Mouse (Mus musculus): ENCODE data around the gene Ptpn12. TPM values are rescaled to one million over a fixed set of nuclear protein-coding genes. Genes with fewer than 3 reads are reported as not detected.
A peak's percentile ranks its signal among the peaks of the same experiment; 100 is the strongest.

Ptpn12 gene
- 23.6 and 25.6 TPM in 2 replicates for polyA plus RNA-seq (2015; fragmentation: Nextera tagmentation; extraction: Ambion mirVana)

- WGBS = under 1% methylated on average over 50 of the region's 73 CpGs
- Histone ChIP-seq H3K9me3 (no peaks in the 10 kb centered on the region), H3K4me3 (peak within 1 kb of the TSS; percentile 95), H3K27me3 (no peaks in the 10 kb centered on the region), H3K4me2 (replicated peaks) (peak within 1 kb of the TSS; percentile 72), H3K36me3 (no peaks in the 10 kb centered on the region), H3K27ac (peak within 1 kb of the TSS; percentile 98), H3K4me1 (peaks cover 10% of the 10 kb centered on the region), H3K9ac (peak within 1 kb of the TSS; percentile 97)
- peak; percentile 97 for ATAC-seq (ENCODE audit: low FRiP score, low read depth)
Measured at GRCm38 (mm10) chr5:21055820-21056531, at the start of gene Ptpn12. Ptpn12 (minus strand) TSS chr5:21055911.

- Histone ChIP-seq H3K4me3 (no peak overlapping the region), H3K4me2 (replicated peaks) (no peak overlapping the region), H3K27ac (no peak overlapping the region), H3K27me3 (no peaks in the 10 kb centered on the region), H3K9ac (no peak overlapping the region), H3K4me1 (no peaks in the 10 kb centered on the region), H3K36me3 (no peaks in the 10 kb centered on the region), H3K9me3 (no peaks in the 10 kb centered on the region)
- 76% methylated on average over 6 of the region's 6 CpGs for WGBS
- no peak for ATAC-seq (ENCODE audit: low FRiP score, low read depth)
Measured at GRCm38 (mm10) chr5:21091179-21091578, 35.5 kb upstream of the Ptpn12 start.

GRCm38 (mm10) chr5:21057217-21057616, 1.5 kb upstream of the Ptpn12 start:
- H3K27me3 ChIP-seq = no peaks in the 10 kb centered on the region
- H3K27ac ChIP-seq = no peak overlapping the region
- WGBS = 81% methylated on average over 2 of the region's 2 CpGs

GRCm38 (mm10) chr5:21056595-21056994, 884 bp upstream of the Ptpn12 start:
- no peaks in the 10 kb centered on the region for H3K36me3 ChIP-seq
- WGBS = 8% methylated on average over 8 of the region's 8 CpGs
- peak overlapping the region; percentile 69 for H3K9ac ChIP-seq

More at GRCm38 (mm10) chr5:21057217-21057616, 1.5 kb upstream of the Ptpn12 start:
- Histone ChIP-seq H3K36me3 (no peaks in the 10 kb centered on the region), H3K9me3 (no peaks in the 10 kb centered on the region), H3K4me3 (no peak overlapping the region), H3K4me2 (replicated peaks) (no peak overlapping the region), H3K4me1 (peaks cover 15% of the 10 kb centered on the region), H3K9ac (no peak overlapping the region)
- ATAC-seq (ENCODE audit: low FRiP score, low read depth) = no peak

GRCm38 (mm10) chr5:21055071-21055819, 466 bp downstream of the Ptpn12 start:
- Histone ChIP-seq H3K9ac (peak overlapping the region; percentile 97), H3K4me2 (replicated peaks) (peak overlapping the region; percentile 72), H3K4me1 (peaks cover 10% of the 10 kb centered on the region), H3K36me3 (no peaks in the 10 kb centered on the region), H3K4me3 (peak overlapping the region; percentile 95), H3K27me3 (no peaks in the 10 kb centered on the region), H3K9me3 (no peaks in the 10 kb centered on the region), H3K27ac (peak overlapping the region; percentile 98)
- under 1% methylated on average over 71 of the region's 84 CpGs for WGBS
- peak; percentile 17 for ATAC-seq (ENCODE audit: low FRiP score, low read depth)

More at GRCm38 (mm10) chr5:21056595-21056994, 884 bp upstream of the Ptpn12 start:
- peak overlapping the region; percentile 56 for H3K4me2 ChIP-seq (replicated peaks)
- H3K4me1 ChIP-seq = peaks cover 14% of the 10 kb centered on the region
- H3K27me3 ChIP-seq = no peaks in the 10 kb centered on the region
- no peak for ATAC-seq (ENCODE audit: low FRiP score, low read depth)
- peak overlapping the region; percentile 95 for H3K4me3 ChIP-seq
- H3K27ac ChIP-seq = peak overlapping the region; percentile 98
- H3K9me3 ChIP-seq = no peaks in the 10 kb centered on the region

DNA sequence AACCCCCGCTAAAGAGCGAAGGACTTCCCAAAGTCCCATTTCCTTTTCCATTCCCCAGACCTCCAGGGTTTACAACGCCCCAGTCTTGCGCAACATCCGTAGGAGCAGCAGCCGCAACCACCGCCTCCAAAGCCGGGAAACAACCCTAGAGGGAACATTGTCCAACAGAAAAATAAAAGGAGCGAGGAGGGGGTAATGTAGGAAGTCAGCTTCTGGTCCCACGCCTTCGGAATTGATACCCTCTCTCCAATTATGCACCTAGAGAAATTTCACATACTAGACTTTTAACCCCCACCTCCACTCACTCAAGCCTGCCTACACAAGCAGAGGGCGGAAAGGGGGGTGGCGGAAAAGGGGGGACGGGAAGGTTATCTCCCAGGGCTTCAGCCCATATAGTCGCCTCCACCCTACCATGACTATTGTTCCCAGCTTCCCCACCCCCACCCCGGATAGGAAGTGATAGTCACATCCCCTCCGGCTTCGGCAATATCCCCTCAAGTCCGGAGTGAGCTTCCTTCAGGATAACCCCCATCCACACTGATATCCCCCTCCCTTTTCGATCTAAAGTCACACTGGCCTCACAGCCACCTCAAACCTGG, 1.1 kb downstream of the Ptpn12 start:
- H3K4me3 ChIP-seq = peak overlapping the region; percentile 95
- H3K9me3 ChIP-seq = no peaks in the 10 kb centered on the region
- 1% methylated on average over 20 of the region's 20 CpGs for WGBS
- H3K27me3 ChIP-seq = no peaks in the 10 kb centered on the region
- H3K27ac ChIP-seq = peak overlapping the region; percentile 98
- H3K4me1 ChIP-seq = peaks cover 10% of the 10 kb centered on the region
- no peak for ATAC-seq (ENCODE audit: low FRiP score, low read depth)
- H3K36me3 ChIP-seq = no peaks in the 10 kb centered on the region
- H3K4me2 ChIP-seq (replicated peaks) = peak overlapping the region; percentile 72
- H3K9ac ChIP-seq = peak overlapping the region; percentile 97

GRCm38 (mm10) chr5:21053571-21054307, 2.0 kb downstream of the Ptpn12 start:
- Histone ChIP-seq H3K36me3 (no peaks in the 10 kb centered on the region), H3K9me3 (no peaks in the 10 kb centered on the region), H3K9ac (no peak overlapping the region), H3K4me3 (peak overlapping the region; percentile 95), H3K4me1 (peaks cover 10% of the 10 kb centered on the region), H3K27ac (no peak overlapping the region), H3K4me2 (replicated peaks) (peak overlapping the region; percentile 72), H3K27me3 (no peaks in the 10 kb centered on the region)
- 65% methylated on average over 3 of the region's 3 CpGs for WGBS
- ATAC-seq (ENCODE audit: low FRiP score, low read depth) = no peak

DNA sequence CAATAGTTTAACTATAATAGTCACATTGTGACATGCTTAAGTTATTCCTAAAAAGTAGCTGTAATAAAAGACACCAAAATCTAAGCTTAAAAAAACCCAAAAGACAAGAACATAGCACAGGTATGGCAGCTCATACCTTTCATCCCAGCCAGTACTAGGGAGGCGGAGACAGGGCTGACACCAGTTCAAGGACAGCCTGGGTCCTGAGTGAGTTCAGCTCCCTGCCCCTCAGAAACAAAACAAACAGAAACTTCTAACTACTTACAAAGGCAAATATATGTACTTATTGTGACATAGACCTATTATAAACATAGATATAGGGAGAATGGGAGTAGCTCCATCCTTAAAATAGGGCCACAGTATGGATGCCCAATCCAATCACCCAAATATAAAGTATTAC, 3.2 kb downstream of the Ptpn12 start:
- no peak for ATAC-seq (ENCODE audit: low FRiP score, low read depth)
- no peaks in the 10 kb centered on the region for H3K36me3 ChIP-seq
- 94% methylated on average over 1 of the region's 1 CpGs for WGBS
- no peak overlapping the region for H3K27ac ChIP-seq
- H3K9me3 ChIP-seq = no peaks in the 10 kb centered on the region
- H3K4me1 ChIP-seq = peaks cover 10% of the 10 kb centered on the region
- H3K27me3 ChIP-seq = no peaks in the 10 kb centered on the region
- H3K9ac ChIP-seq = no peak overlapping the region
- H3K4me3 ChIP-seq = no peak overlapping the region
- H3K4me2 ChIP-seq (replicated peaks) = no peak overlapping the region

GRCm38 (mm10) chr5:21050770-21051122, 5.0 kb downstream of the Ptpn12 start:
- Histone ChIP-seq H3K4me2 (replicated peaks) (no peak overlapping the region), H3K27me3 (no peaks in the 10 kb centered on the region), H3K9ac (no peak overlapping the region), H3K4me1 (peaks cover 9% of the 10 kb centered on the region), H3K4me3 (no peak overlapping the region), H3K36me3 (no peaks in the 10 kb centered on the region), H3K27ac (no peak overlapping the region), H3K9me3 (no peaks in the 10 kb centered on the region)
- no peak for ATAC-seq (ENCODE audit: low FRiP score, low read depth)
- WGBS = 81% methylated on average over 2 of the region's 2 CpGs

DNA sequence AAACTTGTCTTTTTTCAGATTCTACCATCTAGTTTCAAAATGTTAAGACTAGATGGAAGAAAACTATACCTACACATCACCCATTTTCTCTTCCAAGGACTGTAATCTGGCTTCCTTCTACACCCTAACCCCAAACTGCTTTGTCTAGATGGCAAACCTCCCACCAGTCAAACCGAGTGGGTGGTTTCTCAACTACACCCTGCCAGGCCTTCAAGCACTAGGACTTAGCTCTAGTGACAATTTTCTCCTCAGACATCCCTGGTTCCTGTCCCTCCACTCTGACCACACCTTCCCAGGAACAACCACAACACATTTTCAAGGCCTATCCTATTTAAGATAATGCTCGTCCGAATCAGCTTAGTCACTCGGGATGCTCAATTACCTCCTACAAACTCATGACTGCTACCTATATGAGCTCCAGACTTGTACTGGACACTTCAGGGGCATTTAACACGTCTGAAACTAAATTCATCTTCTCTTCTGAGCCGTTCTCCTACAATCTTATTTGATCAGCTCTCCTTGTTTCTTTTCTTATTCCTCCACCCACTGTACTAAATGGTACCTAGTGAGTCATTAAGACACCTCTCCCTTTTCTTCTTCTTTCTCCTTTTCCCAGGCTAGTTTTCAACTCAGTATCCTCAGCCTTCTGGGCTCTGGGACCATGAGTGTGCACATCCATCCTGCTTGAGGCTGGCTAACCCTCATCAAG, 5.5 kb downstream of the Ptpn12 start:
- Histone ChIP-seq H3K4me1 (peaks cover 9% of the 10 kb centered on the region), H3K9ac (no peak overlapping the region), H3K4me2 (replicated peaks) (no peak overlapping the region), H3K4me3 (no peak overlapping the region), H3K9me3 (no peaks in the 10 kb centered on the region), H3K36me3 (no peaks in the 10 kb centered on the region), H3K27me3 (no peaks in the 10 kb centered on the region), H3K27ac (no peak overlapping the region)
- ATAC-seq (ENCODE audit: low FRiP score, low read depth) = no peak
- 88% methylated on average over 6 of the region's 6 CpGs for WGBS

- H3K4me2 ChIP-seq (replicated peaks) = no peak overlapping the region
- ATAC-seq (ENCODE audit: low FRiP score, low read depth) = no peak
- H3K36me3 ChIP-seq = no peaks in the 10 kb centered on the region
- no peak overlapping the region for H3K4me3 ChIP-seq
- no peak overlapping the region for H3K9ac ChIP-seq
- H3K9me3 ChIP-seq = no peaks in the 10 kb centered on the region
- no peaks in the 10 kb centered on the region for H3K27me3 ChIP-seq
- 79% methylated on average over 4 of the region's 4 CpGs for WGBS
- peaks cover 9% of the 10 kb centered on the region for H3K4me1 ChIP-seq
- no peak overlapping the region for H3K27ac ChIP-seq
Measured at GRCm38 (mm10) chr5:21049006-21049405, 6.7 kb downstream of the Ptpn12 start.

Measured in limb, embryonic 13.5 days (tissue).